Comparison of ENCODE assay signal across 8 mouse cellular contexts in the genomic region with DNA sequence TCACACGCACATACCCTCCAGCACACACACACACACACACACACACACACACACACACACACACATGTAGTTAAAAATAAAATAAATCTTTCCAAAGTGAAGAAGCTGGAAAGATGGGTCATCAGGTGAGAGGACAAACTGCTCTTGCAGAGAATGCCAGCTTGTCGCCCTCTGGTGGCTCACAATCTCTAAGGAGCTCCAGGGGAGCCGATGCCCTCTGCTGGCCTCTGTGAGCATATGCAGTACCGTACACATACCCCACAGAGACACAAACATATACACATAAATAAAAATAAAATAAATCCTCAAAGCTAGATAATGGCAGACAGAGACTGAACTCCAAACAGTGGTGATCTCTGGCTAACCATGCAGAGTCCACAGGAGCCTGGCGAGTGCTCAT.
DNase-seq lines count a peak whose midpoint lies in the region; ATAC-seq and TF ChIP-seq lines count a peak whose summit lies in the region.

No protein-coding gene starts in this region.

- DNase-seq in kidney, adult 2 months, result peak; percentile 18
- no peak for DNase-seq in kidney, adult 11 months
- peak; percentile 65 for DNase-seq in CH12.LX (ENCODE audit: extremely low read depth)
- DNase-seq in MEL-GATA-1-ER (ENCODE audit: extremely low read depth, low read depth), result peak; percentile 10
- peak; percentile 63 for DNase-seq in induced T-regulatory cell, adult 2 months (ENCODE audit: low read depth)
- peak; percentile 55 for DNase-seq in thymus, postnatal 0 days (ENCODE audit: low spot score)
- DNase-seq in right cerebral cortex, postnatal 10 days (ENCODE audit: low spot score in 2 of 2), result no peak

- peak; percentile 25 for TF ChIP-seq RAD21 in CH12.LX (IDR thresholded peaks at IDR 0.05; ENCODE audit: low read depth, low read length)

- peak; percentile 43 for TF ChIP-seq CTCF in kidney, adult 2 months (conservative IDR thresholded peaks at IDR 0.05; ENCODE audit: insufficient read depth, insufficient read length, low read depth, low read length)
- TF ChIP-seq CTCF in CH12.LX (conservative IDR thresholded peaks at IDR 0.05 in 1 of 2, IDR thresholded peaks at IDR 0.05 in 1 of 2; ENCODE audit: low read depth in 2 of 2, low read length in 2 of 2), result peak; percentile 50 to 99

- no peak overlapping the region for H3K4me2 ChIP-seq in CH12.LX (ENCODE audit: insufficient read depth, low read depth, poor library complexity, severe bottlenecking)
- no peak overlapping the region for H3K4me2 ChIP-seq in forebrain, embryonic 15.5 days (replicated peaks)

- no peaks in the 10 kb centered on the region for H3K9me3 ChIP-seq in CH12.LX (replicated peaks; ENCODE audit: low read length)
- H3K9me3 ChIP-seq in forebrain, embryonic 15.5 days, result no peaks in the 10 kb centered on the region

- TF ChIP-seq EP300 in CH12.LX (IDR thresholded peaks at IDR 0.05; ENCODE audit: low read length), result no peak

- no peaks in the 10 kb centered on the region for H3K36me3 ChIP-seq in kidney, adult 2 months (ENCODE audit: control insufficient read depth, insufficient read depth, low read length)
- H3K36me3 ChIP-seq in CH12.LX (replicated peaks in 1 of 2; ENCODE audit: control insufficient read depth in 1 of 2, insufficient read depth in 1 of 2, low read length in 1 of 2), result no peaks in the 10 kb centered on the region
- no peaks in the 10 kb centered on the region for H3K36me3 ChIP-seq in forebrain, embryonic 15.5 days

- H3K79me2 ChIP-seq in CH12.LX (replicated peaks; ENCODE audit: control insufficient read depth, extremely low read depth, insufficient read depth, poor library complexity, severe bottlenecking), result no peaks in the 10 kb centered on the region

- no peak overlapping the region for H3K9ac ChIP-seq in CH12.LX (ENCODE audit: insufficient read depth, low read depth)
- H3K9ac ChIP-seq in forebrain, embryonic 15.5 days (replicated peaks), result no peak overlapping the region

- H3K4me3 ChIP-seq in kidney, adult 2 months (ENCODE audit: insufficient read depth, low read depth, low read length), result no peak overlapping the region
- H3K4me3 ChIP-seq in CH12.LX (replicated peaks in 1 of 3; ENCODE audit: low read depth in 2 of 3, low read length in 2 of 3, poor library complexity in 1 of 3), result no peak overlapping the region
- no peak overlapping the region for H3K4me3 ChIP-seq in forebrain, embryonic 15.5 days

- dilution Hi-C loops in CH12.LX (cut with MboI; ENCODE audit: extremely low pct_ligation_motif_present, extremely low pct_unique_long_range_greater_than_20kb, low sequenced_read_pairs), result no loop called here

- TF ChIP-seq POLR2A in kidney, adult 2 months (IDR thresholded peaks at IDR 0.05; ENCODE audit: low read depth, low read length), result no peak
- no peak for TF ChIP-seq POLR2A in CH12.LX (IDR thresholded peaks at IDR 0.05; ENCODE audit: low read depth, low read length)

- H3K27ac ChIP-seq in kidney, adult 2 months (ENCODE audit: insufficient read depth, low read depth, low read length), result no peak overlapping the region
- H3K27ac ChIP-seq in CH12.LX (ENCODE audit: insufficient read depth, low read depth), result no peak overlapping the region
- no peak overlapping the region for H3K27ac ChIP-seq in forebrain, embryonic 15.5 days (replicated peaks)

- ATAC-seq in forebrain, embryonic 15.5 days (replicated peaks), result no peak

- in situ Hi-C loops in CH12.LX (cut with MboI; ENCODE audit: low pct_ligation_motif_present, low pct_unique_long_range_greater_than_20kb, low sequenced_read_pairs), result loop anchor here (10.0 kb wide), 1 partner anchor 190 kb away; no protein-coding TSS in a partner anchor

- 94% methylated on average over 5 of the region's 5 CpGs for WGBS in kidney, adult 2 months
- 95% methylated on average over 5 of the region's 5 CpGs for WGBS in forebrain, embryonic 15.5 days

- H3K4me1 ChIP-seq in kidney, adult 2 months (ENCODE audit: control insufficient read depth, insufficient read depth, low read length), result no peaks in the 10 kb centered on the region
- peaks cover 4 to 28% of the 10 kb centered on the region in 2 experiments; a peak in 3 of 4 replicates for H3K4me1 ChIP-seq in CH12.LX (ENCODE audit: control insufficient read depth in 1 of 2, insufficient read depth in 2 of 2)
- no peaks in the 10 kb centered on the region for H3K4me1 ChIP-seq in forebrain, embryonic 15.5 days

- H3K27me3 ChIP-seq in kidney, adult 2 months (replicated peaks; ENCODE audit: control insufficient read depth, insufficient read depth, low read length), result no peaks in the 10 kb centered on the region
- H3K27me3 ChIP-seq in CH12.LX (replicated peaks), result no peaks in the 10 kb centered on the region
- no peaks in the 10 kb centered on the region for H3K27me3 ChIP-seq in forebrain, embryonic 15.5 days

TF ChIP-seq in CH12.LX, 34 proteins besides CTCF, POLR2A, EP300 and RAD21:
- TF ChIP-seq SMC3 (IDR thresholded peaks at IDR 0.05; ENCODE audit: low read depth, low read length) (peak; percentile 52), USF1 (IDR thresholded peaks at IDR 0.05; ENCODE audit: low read depth, low read length) (no peak), E2F4 (IDR thresholded peaks at IDR 0.05; ENCODE audit: insufficient replicate concordance, low read depth, low read length) (no peak), NELFE (IDR thresholded peaks at IDR 0.05; ENCODE audit: low read depth, low read length) (peak; percentile 40; the same call in 1 of the 2 replicates), HCFC1 (IDR thresholded peaks at IDR 0.05; ENCODE audit: low read depth, low read length) (no peak), BHLHE40 (IDR thresholded peaks at IDR 0.05; ENCODE audit: low read depth, low read length) (no peak), JUND (conservative IDR thresholded peaks at IDR 0.05; ENCODE audit: low read depth, low read length) (no peak)

Comparison
In these comparisons a context has a peak if more than half of its experiments do, and no peak if none do; other contexts are left out.
1. DNase-seq: peak in kidney, adult 2 months (single experiment), CH12.LX (single experiment), MEL-GATA-1-ER (single experiment), induced T-regulatory cell, adult 2 months (single experiment) and thymus, postnatal 0 days (single experiment); none in kidney, adult 11 months (single experiment) and right cerebral cortex, postnatal 10 days (0 of 2).